Mouse (Mus musculus): Measurements from ENCODE around the gene Med23.
A peak's percentile ranks its signal among the peaks of the same experiment; 100 is the strongest.

Med23 gene

DNA sequence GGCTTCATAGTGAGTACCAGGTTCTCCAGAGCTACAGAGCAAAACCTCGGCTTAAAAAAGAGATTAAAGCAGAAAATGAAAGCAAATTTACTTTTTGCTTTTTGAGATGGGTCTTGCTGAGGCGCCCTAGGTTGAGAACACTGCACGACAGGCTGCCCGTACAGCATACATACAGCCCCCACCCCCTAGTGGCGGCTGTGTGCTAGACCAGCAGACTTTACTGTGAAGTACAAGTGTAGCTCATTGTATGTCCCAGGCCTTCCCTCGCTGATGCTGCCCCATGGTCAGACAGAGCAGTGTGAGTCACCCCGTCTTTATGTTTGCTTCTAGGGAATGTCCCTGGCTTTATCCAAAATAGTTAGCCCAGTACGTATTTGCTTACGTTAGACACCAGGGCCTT is 16.2 kb downstream of the Med23 start:
- peak; percentile 50 to 62 for DNase-seq

DNA sequence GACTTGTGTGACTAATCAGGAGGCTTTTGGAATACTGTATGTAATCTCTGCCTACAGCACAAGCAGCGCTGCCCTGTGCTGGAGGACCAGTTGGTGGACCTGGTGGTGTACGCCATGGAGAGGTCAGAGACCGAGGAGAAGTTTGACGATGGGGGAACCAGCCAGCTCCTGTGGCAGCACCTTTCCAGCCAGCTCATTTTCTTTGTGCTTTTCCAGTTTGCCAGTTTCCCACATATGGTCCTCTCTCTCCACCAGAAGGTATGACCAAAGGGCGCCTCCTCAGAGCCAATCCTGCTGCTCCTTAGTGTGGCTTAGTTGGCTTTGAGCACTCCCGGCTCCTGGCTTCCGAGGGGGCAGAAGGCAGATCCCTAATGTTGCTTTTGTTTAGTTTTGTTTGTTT is 18.6 kb downstream of the Med23 start:
- DNase-seq, result no peak

DNA sequence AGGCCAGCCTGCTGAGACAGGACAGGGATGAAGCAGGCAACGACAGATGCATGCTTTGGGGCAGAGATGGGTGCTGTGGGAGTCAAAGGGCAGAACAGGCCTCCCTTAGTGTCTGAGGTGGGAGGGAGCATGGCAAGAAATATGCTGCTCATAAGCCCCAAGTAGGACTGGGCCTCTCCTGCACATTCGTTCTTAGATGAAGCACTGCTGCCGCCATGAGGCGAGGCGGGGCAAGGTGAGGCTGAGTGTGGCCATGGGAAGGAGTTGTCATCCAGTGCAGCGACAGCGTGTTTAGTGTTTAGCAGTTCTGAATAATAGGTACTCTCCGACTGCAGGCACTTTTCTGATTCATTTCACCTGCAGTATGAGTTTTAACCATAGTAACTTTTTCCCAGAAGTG is 26.1 kb downstream of the Med23 start:
- peak; percentile 70 to 71 for DNase-seq

DNA sequence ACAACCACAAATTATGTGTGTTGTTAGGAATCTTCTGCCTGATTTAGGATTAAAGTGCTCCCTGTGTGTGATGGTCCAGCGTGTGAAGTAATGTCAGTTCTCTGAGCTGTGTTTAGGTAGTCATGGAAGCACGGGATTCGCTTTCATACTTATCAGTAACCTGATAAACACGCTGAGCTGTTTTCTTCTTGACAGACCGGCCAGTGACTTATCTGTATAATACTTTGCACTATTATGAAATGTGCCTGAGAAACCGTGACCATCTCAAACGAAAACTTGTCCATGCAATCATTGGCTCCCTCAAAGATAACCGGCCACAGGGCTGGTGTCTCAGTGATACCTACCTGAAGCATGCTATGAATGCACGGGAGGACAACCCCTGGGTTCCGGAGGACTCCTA is 35.8 kb downstream of the Med23 start:
- DNase-seq, result no peak

DNA sequence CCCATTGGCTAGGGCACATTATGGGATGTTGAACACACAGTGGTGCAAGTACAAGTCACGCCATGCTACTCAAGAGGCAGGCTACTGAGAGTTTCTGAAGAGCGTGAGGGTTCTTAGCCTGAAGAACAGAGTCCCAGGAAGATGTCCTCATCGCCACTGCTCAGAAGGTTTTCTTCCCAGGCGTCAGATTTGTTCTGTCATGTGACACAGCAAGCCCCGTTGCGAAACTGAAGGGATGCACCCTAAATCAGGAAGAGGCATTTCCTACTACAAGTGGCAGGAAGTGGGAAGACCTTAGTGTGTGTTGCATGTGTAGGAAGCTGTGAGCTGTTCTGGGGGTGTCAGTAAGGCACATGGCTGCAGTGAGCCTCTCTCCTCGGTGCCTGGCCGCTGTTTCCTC is 41.4 kb downstream of the Med23 start:
- DNase-seq, result no peak

DNA sequence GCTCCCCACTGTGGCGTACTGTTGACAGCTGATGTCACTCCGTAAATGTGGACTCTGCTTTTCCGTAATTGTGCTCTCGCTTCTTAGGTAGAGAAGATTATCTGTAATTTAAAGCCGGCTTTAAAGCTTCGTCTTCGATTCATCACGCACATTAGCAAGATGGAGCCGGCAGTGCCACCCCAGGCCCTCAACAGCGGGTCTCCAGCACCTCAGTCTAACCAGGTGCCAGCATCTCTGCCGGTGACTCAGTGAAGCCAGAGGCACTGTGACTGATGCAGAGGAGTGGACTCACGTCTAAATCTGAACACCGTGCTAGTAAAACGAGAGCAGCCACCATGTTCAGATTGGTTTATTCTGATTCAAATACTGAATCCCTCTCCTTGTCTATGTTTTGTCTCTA is 42.8 kb downstream of the Med23 start:
- DNase-seq, result no peak

DNA sequence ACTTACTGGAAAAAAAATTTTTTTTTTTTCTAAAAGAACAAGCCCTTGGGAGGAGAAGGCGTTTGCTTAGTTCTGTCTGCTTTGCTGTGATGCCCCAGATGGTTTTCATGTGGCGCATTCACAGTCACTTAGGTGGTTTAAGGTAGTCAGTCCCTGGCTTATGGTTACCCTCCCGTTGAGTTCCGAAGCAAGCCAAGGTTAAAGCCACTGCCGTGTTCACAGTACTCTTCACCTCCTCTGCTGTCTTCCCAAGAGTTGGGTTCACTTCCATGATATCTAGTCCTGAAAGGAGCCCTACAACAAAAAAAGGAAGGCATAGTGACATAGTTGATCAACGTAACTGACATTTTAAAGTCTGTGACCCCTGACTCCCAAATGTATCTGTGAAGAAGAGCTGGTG is 45.7 kb downstream of the Med23 start:
- DNase-seq, result no peak

DNA sequence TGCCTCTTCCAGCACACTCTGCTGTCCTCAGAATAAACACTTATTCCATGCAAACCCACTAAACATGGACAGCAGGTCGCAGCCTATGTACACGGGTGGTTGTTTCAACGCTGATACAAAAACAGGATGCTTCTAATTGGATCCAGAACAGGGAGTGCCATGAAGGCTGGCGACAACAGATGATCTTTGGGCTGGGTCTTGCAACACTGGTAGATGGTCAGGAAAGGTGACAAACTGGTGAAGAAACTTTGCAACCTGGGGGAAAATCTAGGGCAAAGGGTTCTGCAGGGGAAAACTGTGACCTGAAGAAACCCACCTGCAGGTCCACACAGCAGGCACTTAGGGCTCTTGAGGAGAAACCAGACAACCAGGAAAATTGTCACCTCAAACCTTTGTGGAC is 53.2 kb downstream of the Med23 start:
- no peak for DNase-seq

DNA sequence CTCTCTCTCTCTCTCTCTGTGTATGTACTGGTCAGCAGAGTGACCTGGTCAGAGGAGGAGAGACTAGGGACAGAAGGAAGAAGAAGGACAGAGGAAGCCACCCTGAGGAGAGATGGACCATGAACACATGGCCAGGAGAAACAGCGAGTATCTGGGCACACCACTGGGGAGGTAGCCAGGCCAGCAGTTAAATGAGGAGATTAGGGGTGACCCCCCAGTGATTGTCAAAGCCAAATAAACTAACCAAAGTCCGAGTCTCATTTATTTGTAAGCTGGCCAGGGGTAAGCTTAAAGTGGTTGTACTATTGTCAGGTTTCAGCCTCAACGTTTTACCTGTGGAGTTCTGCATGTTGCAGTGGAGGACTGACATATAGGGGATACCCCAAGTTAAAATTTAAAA is 54.5 kb downstream of the Med23 start:
- DNase-seq, result no peak

DNA sequence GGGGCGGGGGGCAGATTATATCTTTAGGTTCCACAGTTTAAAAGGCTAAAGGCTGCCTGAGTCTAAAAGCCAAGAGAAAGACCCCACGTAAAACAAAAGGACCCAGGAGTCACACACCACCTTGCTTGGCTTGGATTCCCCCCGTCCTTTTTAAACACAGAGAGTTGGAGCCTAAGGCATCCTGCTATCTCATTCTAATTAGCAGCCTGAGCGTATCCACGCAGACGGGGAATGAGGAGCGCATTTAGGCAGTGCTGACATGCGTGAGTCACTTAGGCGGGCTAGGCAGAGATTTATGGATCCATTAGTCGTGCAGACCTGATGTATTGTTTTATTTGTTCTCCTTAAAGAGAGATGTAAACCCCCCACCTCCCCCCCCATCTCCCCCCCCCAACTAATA is 56.6 kb downstream of the Med23 start:
- DNase-seq, result no peak

DNA sequence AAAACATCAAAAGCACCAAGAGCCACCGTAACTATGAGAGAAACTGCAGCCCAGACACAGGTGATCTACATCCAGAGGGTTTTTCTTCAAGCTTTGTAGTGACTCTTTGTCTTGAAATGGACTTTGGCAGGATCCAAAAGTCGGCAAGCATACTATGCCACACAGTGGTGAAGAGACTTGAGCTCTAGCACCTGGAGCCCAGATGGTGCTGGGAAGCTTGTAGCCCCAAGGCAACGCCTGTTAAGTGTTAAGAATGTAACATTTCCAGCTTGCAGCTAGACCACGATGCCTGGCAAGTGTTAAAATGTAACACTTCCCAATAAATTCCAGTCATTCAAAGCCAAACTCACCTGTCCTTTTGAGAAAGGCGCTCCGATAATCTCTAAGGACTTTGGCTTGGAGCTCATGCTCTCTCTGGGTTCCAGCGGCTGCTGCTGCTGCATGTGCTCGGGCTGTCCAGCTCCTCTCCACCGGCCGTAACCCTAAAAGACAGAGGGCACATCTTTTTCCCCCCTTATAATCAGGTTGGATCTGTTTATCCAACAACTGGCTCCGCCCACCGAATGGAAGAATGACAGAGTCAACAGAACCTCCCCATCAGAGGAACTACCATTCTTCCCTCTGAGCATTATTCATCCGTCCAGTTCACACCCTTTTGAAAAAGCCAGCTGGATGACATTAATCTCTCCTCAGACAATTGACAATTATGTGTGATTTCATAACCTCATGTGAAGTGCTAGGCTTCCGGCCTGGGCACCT is 57.4 kb downstream of the Med23 start, which contains the start of gene Arg1:
Gene Arg1 (minus strand): TSS at position 523 of the 759 bp plus-strand sequence.
- peak; percentile 36 to 45 for DNase-seq

DNA sequence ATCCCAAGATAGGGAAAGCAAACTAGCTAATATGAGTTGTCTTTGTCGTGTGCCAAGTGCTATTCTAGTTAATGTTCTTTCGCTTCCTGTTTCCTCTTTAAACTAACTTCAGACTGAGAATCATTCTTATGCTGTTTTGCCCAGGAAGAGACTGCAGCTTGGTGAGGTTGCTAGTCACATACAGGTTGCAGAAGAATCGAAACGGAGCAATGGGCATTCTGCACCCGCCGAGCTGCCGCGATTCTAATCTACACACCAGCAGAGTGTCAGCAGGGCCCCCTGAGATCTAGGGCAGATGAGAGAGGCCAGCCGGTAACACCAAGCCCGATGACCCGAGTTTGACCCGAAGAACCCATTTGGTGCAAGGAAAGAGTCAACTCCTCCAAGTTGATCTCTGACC is 58.3 kb downstream of the Med23 start:
- peak; percentile 7 to 33 for DNase-seq

DNA sequence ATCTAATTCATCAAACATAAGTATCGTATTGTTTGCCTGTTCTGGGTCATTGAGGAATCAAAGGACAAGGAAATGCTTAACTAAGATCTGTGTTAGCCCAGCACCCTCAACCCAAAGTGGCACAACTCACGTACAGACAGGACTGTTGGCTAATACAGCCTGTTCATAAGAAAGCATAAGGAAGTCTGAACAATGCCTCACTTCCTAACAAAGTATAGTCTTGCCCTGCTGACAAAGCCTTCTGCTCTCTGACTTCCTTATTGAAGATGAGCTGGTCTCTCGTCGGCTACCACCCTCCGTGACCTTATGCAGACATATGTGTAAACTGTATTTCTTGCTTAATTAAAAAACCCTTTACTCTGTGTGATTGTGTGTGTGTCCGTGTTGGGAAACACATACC is 60.4 kb downstream of the Med23 start:
- DNase-seq, result no peak

DNA sequence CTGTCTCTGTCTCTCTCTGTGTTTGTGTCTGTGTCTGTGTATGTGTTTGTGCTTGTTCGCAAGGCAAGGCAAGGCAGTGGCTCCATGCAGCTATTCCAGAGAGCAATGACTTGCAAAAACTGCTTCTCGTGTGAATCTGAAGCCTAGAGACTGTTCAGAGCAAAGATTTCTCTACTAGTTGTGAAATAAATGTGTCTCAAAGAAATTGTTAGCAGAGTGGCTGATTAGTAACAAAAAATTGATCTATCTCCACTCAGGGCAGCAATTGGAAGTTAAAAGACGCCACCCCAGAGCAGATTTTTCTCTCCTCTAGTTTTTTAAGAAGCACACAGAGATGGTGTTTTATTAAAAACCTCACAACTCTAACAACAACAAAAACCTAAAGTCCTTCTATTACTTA is 78.1 kb downstream of the Med23 start:
- no peak for DNase-seq

DNA sequence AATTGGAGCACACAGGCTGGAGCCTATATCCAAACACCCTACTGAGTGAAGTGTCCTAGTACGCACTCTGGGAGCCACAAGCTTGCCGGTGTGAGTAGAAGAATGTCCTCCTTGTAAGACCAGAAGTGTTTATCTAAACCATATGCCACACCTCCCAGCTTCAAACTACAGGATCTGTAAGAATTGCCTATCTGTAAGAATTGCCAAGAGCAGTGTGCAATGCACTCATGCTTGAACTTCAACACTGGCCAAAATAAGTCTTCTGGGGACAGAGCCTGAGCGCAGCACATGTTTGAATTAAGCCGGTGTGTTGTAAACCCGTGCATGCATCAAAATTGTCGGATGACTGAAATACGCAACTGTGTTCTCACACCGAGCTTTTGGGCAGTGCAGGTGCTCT is 78.5 kb downstream of the Med23 start:
- no peak for DNase-seq

DNA sequence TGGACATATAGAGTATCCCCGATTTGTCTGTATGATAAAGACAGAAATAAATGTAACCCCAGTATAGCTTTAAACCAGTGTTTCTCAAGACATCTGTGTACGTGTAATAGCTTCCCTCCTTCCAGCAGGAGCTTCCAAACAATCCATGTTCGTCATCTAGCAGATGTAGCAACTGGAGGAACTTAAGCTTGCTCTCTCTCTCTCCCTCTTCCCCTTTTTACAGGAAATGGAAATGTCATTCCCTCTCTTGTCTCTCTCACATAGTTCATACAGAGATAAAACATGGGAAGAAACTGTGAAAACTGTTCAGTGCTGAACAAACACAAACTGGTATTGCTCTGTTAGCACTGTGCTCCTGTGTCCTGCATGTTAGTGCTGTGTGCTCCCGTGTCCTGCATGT is 80.4 kb downstream of the Med23 start:
- DNase-seq, result no peak

DNA sequence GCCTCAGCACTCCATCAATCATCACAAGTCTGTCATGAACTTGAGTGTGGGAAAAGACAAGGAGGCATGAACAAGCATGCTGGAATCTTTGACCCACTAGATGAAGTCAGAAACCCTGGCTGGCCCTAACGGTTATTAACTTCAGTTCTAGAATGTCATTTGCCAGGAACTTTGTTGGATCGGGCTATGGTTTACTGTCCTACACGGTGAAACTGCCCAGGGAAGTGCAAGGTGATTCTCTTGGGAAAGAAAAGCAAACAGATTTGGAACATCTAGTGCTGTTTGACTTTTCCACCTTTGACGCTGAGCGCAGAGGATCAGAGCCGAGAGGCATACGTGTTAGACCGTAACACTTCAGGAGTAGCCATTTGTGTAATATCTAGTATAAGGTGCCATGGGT is 81.8 kb downstream of the Med23 start:
- DNase-seq, result no peak

DNA sequence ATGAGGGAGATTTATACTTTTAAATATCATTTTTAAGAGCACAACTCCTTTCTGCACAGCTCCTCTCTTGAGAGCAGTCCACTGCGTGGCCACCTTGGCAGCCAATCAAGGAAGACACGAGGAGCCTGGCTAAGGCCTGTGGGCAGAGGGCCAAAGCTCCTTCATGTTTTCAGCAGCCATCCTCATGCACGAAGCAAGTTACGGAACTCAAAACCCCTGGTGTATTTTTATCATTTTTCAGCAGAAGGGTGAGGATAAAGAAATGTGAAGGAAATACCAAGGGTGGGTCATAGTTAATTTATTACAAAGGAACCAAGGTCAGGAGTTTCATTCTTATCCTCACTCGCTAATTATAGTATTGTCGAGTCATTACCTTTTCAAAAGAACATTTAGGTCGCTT is 82.8 kb downstream of the Med23 start:
- DNase-seq, result no peak

DNA sequence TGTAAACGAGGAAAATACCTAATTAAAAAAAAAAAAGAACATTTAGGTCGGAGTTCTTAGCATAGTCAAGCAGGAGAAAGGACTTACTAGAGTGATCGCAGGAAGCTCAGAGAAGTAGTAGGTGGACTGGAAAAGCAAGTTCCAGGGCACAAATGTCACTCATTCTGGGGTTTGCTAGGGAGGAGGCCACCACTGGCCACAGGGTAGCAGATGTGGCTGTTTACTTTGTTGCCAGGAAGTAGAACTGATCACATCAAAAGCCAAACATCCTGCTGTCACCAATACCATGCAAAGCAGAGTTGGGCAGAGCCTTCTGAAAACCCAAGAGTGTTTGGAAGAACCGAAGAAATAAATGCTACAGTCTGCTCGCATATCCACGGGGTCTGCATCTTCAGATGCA is 84.1 kb downstream of the Med23 start:
- DNase-seq, result no peak

DNA sequence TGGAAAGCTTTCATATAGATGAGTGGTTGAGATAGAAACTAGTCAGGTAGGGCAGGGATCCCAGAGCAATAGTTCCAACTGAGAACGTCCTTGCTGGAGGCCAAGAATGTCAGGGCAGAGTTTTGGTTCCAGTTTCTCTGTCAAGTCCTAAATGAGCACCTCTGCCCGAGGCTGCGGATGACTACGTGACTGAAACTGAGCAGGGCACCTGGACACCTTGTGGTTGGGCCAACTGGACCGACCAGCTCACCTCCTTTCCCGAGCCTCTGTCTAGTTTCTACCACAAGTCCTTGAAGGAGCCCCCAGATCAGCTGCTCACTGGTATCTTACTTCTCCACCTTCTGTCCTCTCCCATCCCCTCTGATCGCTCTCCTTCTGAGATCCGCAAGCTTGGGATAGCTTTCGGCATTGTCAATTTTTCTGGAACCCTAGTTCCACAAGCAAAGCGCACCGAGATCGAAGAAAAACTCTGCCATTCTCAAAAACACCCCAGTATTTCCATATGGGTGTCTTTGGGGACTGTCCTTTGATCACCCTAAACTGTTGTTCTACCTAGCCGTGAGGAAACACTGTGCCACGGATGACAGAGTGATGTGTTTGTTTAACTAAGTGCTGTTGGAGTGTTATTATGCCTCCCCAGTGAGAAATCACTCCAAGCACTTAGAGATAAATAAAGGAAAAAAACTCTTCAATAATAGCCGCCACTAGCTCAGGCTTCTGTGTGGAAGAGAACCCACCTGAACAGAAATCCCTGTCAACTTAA is 88.7 kb downstream of the Med23 start:
- peak in 1 of 2 experiments; percentile 6 for DNase-seq

DNA sequence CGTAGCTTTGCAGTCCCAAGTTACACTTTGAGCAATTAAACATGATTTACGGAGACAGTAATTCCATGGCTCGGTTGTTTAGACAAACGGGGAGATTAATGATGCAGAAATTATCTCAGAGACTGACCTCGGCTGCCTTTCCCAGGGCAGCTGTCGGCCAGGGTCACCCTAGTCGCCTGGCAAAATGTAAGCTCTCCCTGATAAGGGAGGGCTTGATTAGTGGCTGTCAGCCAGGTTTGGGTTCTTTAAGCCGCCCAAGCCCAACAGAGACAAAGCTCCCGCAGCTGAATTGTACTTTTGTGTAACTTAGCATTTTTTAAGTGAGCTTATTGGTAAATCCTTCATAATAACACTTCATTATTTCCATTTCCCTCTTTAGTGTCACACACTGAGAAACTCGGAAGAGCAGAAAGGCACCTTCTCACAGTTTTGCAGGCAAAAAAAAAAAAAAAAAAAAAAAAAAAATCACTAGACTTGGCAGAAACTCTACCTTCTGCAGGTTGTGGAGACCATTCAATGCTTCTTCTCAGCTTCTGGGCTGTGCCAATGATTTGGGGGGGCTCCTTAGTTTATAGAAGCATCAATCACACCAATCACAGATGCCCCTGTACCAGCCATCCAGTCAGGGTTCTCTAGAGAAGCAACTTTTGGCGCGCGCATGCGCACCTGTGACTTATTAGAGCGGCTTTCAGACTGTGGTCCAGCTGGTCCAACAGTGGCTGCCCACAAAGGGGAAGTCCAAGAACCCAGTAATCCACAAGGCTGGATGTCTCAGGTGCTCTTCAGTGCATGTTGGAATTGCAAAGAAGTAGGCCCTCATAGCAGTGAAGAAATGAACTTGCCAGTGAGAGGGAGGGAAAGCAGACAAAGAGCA is 89.5 kb downstream of the Med23 start:
- DNase-seq, result peak; percentile 48 to 64

DNA sequence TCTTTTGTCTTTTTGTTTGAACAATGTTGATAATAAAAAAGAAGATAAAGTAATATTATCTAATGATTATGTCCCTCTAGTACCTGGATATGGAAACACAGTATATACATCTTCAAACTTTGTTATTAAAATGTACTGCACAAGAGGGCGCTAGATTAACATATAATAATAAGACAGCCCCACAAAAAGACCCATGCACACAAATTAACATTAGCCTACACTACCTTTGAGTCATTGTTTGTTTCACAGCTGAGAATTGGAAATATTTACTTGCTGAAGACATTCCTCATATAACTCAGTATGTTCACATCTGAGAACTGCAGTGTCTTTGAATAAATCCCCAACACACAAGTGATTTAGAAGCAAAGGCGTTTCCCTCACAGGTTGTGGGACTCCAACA is 91.3 kb downstream of the Med23 start:
- DNase-seq, result no peak

DNA sequence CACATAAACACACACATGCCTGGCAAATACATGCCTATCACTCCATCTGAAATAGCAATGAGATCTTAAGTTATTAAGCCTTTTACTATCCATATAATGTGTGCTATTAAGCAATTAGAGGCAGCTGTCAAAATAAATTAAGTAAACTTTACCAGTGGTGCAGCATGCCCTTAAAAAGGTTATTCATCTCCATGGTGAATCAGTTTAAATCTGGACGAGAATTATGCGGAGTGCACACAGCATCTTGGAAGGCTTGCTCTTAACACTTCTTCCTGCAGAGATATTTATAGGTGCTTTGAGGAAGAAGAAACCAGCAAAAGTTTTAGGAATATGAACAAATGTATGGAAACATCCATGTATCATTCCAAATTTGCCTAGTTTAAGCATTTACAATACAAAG is 92.1 kb downstream of the Med23 start:
- DNase-seq, result no peak

Data from kidney, postnatal 4 days (tissue).